Mouse (Mus musculus) hindbrain, embryonic 14.5 days (tissue): ENCODE measurements around the gene Igdcc4. TPM values are rescaled to one million over a fixed set of nuclear protein-coding genes. Genes with fewer than 3 reads are reported as not detected.

ENCODE experiments used
- ATAC-seq: fragments of 200-750 bp; cut with Nextera tagmentation; 2 replicates; pipeline ENCODE4 v1.8.0; 2017; ENCODE audit warnings: moderate number of reproducible peaks, mild to moderate bottlenecking, moderate TSS enrichment, moderate library complexity; ENCODE audit not compliant: low FRiP score
- DNase-seq: peaks from one replicate; pipeline ENCODE4 v3.0.0-alpha.2; 2015; ENCODE audit warnings: low spot score
- H3K27ac ChIP-seq: fragments of 300-500 bp; sonication (generic); 2 replicates; pipeline ENCODE4 v1.5.1; 2014; ENCODE audit warnings: mild to moderate bottlenecking, moderate library complexity
- H3K27me3 ChIP-seq: fragments of 300-500 bp; sonication (generic); 2 replicates; pipeline ENCODE4 v1.6.1; 2014; ENCODE audit warnings: mild to moderate bottlenecking, low read length, mixed read lengths; ENCODE audit not compliant: control insufficient read depth, insufficient read depth
- H3K36me3 ChIP-seq: fragments of 300-500 bp; sonication (generic); replicated peaks from 2 replicates; pipeline ENCODE4 v1.6.1; 2014; ENCODE audit not compliant: control insufficient read depth, insufficient read depth
- H3K4me1 ChIP-seq: fragments of 300-500 bp; sonication (generic); replicated peaks from 2 replicates; pipeline ENCODE4 v1.6.1; 2014; ENCODE audit warnings: antibody characterized with exemption, low read length, mixed read lengths; ENCODE audit not compliant: control insufficient read depth, insufficient read depth
- H3K4me2 ChIP-seq: fragments of 300-500 bp; sonication (generic); replicated peaks from 2 replicates; pipeline ENCODE4 v1.6.1; 2014; ENCODE audit warnings: mild to moderate bottlenecking, moderate library complexity
- H3K4me3 ChIP-seq: fragments of 300-500 bp; sonication (generic); replicated peaks from 2 replicates; pipeline ENCODE4 v1.5.1; 2014; ENCODE audit warnings: mild to moderate bottlenecking, low read length
- H3K9ac ChIP-seq: fragments of 300-500 bp; sonication (generic); 2 replicates; pipeline ENCODE4 v1.6.1; 2014
- H3K9me3 ChIP-seq: fragments of 300-500 bp; sonication (generic); 2 replicates; pipeline ENCODE4 v1.6.1; 2016; ENCODE audit warnings: low read length; ENCODE audit not compliant: control insufficient read depth
- WGBS: fragments of 180-500 bp; shearing (Covaris S2); extraction: QIAGEN DNeasy Blood & Tissue Kit; methylation state at CpG from one replicate; pipeline ENCODE4 v1.1.7; 2014; 5-methylcytosine and 5-hydroxymethylcytosine counted together
- polyA plus RNA-seq: library from polyadenylated mRNA; unstranded; fragments of >200 nt; fragmentation: Nextera tagmentation; extraction: Ambion mirVana; gene quantifications from 2 replicates; pipeline ENCODE4 v1.2.1, GENCODE M21; 2014

The Igdcc4 gene
- polyA plus RNA-seq, 1 experiment from 2014 or later, result 18.9 TPM

DNA sequence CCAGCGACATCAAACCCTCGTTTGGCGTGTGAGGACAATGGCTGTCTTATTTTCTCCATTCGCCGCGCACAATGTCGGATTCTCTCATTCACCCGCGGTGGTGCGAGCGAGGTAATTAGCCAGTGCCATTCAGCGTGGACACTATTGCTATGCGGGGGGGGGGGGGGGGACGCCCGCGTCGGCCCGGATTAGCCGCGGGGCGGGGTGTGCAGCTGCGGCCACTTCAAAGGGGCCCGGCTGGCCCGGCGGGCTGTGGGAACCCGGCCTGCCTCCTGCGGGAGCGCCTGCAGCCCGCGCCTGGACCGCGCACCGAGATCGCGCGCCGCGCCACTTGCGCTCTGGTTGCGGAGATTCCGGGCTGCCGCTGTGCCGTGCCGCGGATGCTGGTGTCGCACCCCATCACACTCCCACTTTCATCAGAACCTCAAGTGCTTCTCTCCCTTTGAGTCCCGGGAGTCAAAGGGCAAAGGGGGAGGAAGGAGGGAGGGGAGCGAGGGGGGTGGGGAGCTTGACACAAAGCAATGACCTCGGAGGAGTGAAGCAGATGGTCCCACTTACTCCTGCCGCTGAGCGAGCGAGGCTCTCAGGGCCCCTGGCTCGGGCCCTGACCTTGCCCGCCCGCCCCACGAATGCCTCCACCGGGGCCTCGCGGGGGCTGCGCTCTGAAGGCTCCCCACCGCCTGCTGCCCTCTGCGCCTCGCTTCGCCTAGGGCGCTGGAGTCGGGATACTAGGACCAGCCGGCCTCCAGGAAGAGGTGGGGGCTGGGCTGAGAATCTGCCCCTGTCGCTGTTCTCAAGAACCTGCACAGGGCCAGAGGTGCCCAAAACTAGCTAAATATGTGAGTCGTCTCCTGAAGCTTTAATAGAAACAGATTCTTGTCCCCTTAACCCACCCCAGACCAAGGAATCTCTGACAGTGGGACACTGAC lies 61.7 kb downstream of the Igdcc4 start:
- DNase-seq (peak; percentile 62), ATAC-seq (peak; percentile 90)
- Histone ChIP-seq H3K27ac (peak overlapping the region; percentile 83), H3K9ac (peak overlapping the region; percentile 65), H3K4me1 (peaks cover 31% of the 10 kb centered on the region), H3K4me2 (peak overlapping the region; percentile 88), H3K36me3 (no peaks in the 10 kb centered on the region), H3K4me3 (peak overlapping the region; percentile 41), H3K9me3 (no peaks in the 10 kb centered on the region), H3K27me3 (no peaks in the 10 kb centered on the region)
- 2% methylated on average over 58 of the region's 69 CpGs for WGBS

DNA sequence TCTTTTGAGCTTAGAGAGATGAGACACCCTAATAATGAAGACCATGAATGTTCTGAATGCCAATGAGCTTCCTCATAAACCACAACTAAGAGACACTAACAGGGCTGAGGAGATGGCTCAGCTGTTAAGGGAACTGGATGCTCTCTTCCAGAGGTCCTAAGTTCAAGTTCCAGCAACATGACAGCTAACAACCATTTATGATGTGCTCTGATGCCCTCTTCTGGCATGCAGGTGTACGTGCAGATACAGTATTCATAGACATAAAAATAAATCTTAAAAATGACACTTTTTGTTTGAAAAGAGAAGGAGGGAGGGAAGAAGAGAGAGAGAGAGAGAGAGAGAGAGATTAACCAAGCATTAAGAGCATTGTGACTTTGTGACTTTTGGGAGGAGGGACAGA lies 63.6 kb downstream of the Igdcc4 start:
- Histone ChIP-seq H3K27ac (no peak overlapping the region), H3K27me3 (no peaks in the 10 kb centered on the region), H3K4me1 (peaks cover 39% of the 10 kb centered on the region), H3K4me3 (no peak overlapping the region), H3K36me3 (no peaks in the 10 kb centered on the region), H3K9me3 (no peaks in the 10 kb centered on the region), H3K4me2 (no peak overlapping the region), H3K9ac (no peak overlapping the region)
- DNase-seq, result no peak
- WGBS, result 29% methylated on average over 1 of the region's 1 CpGs
- no peak for ATAC-seq

DNA sequence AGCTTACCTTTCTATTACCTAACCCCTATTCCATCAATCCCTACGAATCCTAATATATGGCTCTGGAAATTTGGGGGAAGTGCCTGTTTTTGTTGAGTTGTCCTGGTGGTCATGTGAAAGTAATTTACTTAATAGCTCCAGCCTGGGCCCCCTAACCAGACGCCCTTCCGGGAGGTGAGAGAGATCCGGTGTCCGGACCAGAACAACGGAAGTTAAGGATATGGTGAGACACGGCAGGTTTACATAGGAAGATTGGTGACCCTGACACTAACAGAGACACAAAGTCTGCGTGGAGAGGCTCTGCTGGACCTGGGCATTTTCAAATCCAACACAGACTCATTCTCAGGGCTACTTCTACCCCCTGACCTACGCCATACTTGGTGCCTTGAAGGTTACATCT lies 65.1 kb downstream of the Igdcc4 start:
- Histone ChIP-seq H3K9me3 (no peaks in the 10 kb centered on the region), H3K4me3 (no peak overlapping the region), H3K4me2 (no peak overlapping the region), H3K27me3 (no peaks in the 10 kb centered on the region), H3K9ac (no peak overlapping the region), H3K27ac (no peak overlapping the region), H3K4me1 (peaks cover 30% of the 10 kb centered on the region), H3K36me3 (no peaks in the 10 kb centered on the region)
- 72% methylated on average over 9 of the region's 9 CpGs for WGBS
- DNase-seq, result no peak
- no peak for ATAC-seq

DNA sequence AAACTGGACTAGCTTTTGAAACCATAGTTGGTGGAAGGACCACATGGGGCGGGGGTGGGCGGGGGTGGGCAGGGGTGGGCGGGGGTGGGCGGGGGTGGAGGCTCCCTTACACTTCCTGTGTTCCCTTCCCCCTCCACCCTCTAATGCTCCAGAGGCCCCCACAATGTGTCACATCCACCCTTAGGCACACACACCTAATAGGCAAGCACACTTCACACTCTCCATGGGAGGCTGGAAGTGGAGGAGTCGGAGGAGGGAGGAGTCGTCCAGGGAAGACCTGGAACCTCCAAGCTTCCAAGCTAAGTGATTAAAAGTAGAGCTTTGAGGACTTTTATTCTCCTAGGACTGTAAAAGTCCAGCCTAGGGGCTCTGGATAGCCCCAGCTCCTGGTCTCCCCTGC lies 67.2 kb downstream of the Igdcc4 start:
- DNase-seq (no peak), ATAC-seq (no peak)
- WGBS, result 56% methylated on average over 6 of the region's 6 CpGs
- peaks cover 9% of the 10 kb centered on the region; the same call in 1 of the 2 replicates for H3K4me1 ChIP-seq
- H3K9ac ChIP-seq, result no peak overlapping the region
- H3K4me2 ChIP-seq, result no peak overlapping the region
- no peaks in the 10 kb centered on the region for H3K9me3 ChIP-seq
- no peaks in the 10 kb centered on the region for H3K27me3 ChIP-seq
- 0 out of 2 replicates have a peak, but pooled peaks cover 3% of the 10 kb centered on the region for H3K36me3 ChIP-seq
- no peak overlapping the region for H3K4me3 ChIP-seq
- no peak overlapping the region for H3K27ac ChIP-seq

DNA sequence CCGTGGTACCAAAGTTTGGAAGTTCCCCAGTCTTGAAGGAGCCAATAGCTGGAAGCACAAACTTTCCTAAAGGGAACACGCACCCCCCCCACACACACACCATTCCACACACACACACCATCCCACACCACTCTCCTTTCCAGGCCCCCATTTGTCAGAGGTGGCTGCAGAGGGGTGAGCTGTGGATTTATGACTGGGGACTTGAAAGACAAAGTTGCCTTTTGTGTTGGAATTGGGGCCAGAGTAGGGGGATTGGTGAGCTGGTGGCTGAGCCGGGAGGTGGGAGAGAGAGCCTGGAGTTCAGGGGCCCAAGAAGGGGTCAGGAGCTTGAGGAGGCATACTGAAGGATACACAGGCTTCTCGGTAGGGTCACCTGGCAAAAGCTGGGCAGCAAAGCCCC lies 67.7 kb downstream of the Igdcc4 start:
- 43% methylated on average over 4 of the region's 4 CpGs for WGBS
- Histone ChIP-seq H3K27me3 (no peaks in the 10 kb centered on the region), H3K4me2 (no peak overlapping the region), H3K4me1 (peaks cover 9% of the 10 kb centered on the region; the same call in 1 of the 2 replicates), H3K9ac (no peak overlapping the region), H3K36me3 (0 out of 2 replicates have a peak, but pooled peaks cover 3% of the 10 kb centered on the region), H3K27ac (no peak overlapping the region), H3K4me3 (no peak overlapping the region), H3K9me3 (no peaks in the 10 kb centered on the region)
- DNase-seq, result no peak
- ATAC-seq, result no peak

DNA sequence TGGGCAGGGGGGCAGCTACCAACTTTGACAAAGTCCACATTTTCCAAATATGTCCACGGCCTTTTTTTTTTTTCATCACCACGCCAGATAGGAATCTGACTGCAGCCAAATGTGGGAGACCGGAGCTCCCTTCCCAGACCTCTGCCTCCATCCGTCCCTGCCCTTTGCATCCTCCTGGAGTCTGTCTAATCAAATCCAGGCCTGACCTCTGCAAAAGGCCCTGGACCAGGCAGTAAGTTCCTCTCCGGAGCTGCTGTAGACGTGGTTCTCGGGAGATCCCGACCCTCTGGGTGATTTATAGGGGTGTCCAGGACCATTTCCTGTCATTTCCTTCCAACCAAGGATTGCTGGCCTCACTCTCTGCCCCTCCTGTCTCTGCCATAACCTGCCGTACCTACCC lies 71.4 kb downstream of the Igdcc4 start:
- Histone ChIP-seq H3K9me3 (no peaks in the 10 kb centered on the region), H3K36me3 (0 out of 2 replicates have a peak, but pooled peaks cover 3% of the 10 kb centered on the region), H3K9ac (no peak overlapping the region), H3K27me3 (no peaks in the 10 kb centered on the region), H3K27ac (no peak overlapping the region), H3K4me3 (no peak overlapping the region), H3K4me2 (no peak overlapping the region), H3K4me1 (peaks cover 34% of the 10 kb centered on the region)
- DNase-seq (no peak), ATAC-seq (no peak)
- 78% methylated on average over 9 of the region's 9 CpGs for WGBS

DNA sequence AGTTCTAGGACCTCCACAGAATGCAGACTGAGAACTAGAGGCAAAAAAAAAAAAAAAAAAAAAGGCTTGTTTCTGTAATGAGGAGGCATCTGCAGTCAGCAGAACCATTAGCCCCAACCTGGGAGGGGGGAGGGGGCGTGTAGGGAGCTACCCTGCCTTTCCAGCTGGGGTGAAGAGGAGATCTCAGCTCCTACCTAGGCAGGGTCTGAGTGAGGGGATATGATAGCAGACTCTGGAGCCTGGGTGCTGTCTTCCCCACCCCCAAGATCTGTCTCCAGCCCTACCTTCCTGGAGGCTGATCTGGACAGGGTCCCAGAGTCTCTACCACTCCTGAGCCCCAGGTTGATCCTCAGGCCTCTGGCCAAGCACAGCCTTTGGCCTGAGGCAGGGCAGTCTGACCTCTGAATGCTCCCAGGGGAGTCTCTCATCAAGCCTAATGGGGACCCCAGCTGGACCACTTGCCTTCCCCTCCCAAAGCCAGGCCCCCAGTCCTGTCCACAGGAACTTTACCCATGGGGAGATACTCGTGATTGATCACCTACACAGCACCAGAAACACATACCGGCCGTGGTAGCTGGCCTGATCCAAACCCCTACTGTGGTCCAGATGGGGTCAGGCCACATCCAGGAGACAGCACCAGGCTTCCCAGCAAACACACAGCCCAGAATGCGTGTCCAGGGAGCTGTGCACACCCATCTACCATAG lies 74.1 kb downstream of the Igdcc4 start:
- H3K4me2 ChIP-seq, result no peak overlapping the region
- H3K27ac ChIP-seq, result peak overlapping the region; percentile 83
- no peak for DNase-seq
- 9% methylated on average over 5 of the region's 5 CpGs for WGBS
- no peak overlapping the region for H3K4me3 ChIP-seq
- no peaks in the 10 kb centered on the region for H3K27me3 ChIP-seq
- 0 out of 2 replicates have a peak, but pooled peaks cover 3% of the 10 kb centered on the region for H3K36me3 ChIP-seq
- ATAC-seq, result peak; percentile 2; the same call in 1 of the 2 replicates
- peaks cover 53% of the 10 kb centered on the region for H3K4me1 ChIP-seq
- H3K9me3 ChIP-seq, result no peaks in the 10 kb centered on the region
- H3K9ac ChIP-seq, result peak overlapping the region; percentile 17; the same call in 1 of the 2 replicates

DNA sequence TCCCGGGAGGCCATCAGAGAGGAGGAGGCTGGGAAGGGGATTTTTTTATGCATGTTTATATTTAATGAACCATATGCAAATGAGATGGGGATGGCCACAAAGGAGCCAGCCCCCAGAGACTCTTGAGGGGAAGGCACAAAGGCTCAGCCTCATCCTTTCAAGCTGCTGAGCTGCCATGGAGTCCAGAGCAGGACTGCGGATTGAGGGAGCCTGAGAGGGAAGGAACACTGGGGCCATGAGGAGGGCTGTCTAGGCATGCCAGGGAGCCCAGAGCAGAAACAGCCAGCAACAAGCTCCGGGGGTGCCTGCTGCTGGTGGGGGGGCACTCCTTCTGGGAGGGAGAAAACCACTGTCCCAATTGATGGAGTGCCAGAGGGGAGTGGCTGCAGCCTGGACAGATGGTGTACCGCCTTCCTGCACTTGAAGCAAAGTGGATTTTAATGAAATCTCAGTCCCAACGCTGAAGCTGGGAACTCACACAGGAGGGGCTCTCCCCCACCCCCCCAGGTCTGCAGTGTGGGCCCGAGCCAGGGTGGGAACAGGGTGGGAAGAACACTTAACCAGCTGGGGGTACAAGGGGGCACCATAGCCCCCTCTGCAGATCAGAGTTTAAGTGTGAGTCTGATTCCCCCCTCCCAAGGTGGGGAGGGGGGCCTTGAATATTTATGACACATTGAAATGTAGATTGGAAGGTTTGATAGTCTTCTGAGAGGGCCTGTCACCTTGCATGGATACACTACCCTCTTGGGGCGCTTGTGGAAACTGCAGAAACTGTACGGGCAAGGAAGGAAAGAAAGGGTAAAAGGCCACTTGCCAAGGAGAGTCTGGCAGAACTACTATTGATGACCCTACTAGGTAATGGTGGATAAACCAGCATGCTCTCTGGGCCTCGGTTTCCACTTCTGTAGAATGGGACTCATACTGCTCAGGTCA lies 74.9 kb downstream of the Igdcc4 start:
- ATAC-seq, result peak; percentile 66
- Histone ChIP-seq H3K9ac (peak overlapping the region; percentile 22; the same call in 1 of the 2 replicates), H3K4me3 (no peak overlapping the region), H3K4me1 (peaks cover 61% of the 10 kb centered on the region), H3K4me2 (0 out of 2 replicates have a peak overlapping the region, but pooled peaks have one; percentile 17), H3K36me3 (peaks cover 5% of the 10 kb centered on the region; the same call in 1 of the 2 replicates), H3K27ac (peak overlapping the region; percentile 83), H3K27me3 (no peaks in the 10 kb centered on the region), H3K9me3 (no peaks in the 10 kb centered on the region)
- no peak for DNase-seq
- 13% methylated on average over 9 of the region's 9 CpGs for WGBS
